Mouse (Mus musculus): ENCODE results near the gene Eps8l2.

Gene Eps8l2

DNA sequence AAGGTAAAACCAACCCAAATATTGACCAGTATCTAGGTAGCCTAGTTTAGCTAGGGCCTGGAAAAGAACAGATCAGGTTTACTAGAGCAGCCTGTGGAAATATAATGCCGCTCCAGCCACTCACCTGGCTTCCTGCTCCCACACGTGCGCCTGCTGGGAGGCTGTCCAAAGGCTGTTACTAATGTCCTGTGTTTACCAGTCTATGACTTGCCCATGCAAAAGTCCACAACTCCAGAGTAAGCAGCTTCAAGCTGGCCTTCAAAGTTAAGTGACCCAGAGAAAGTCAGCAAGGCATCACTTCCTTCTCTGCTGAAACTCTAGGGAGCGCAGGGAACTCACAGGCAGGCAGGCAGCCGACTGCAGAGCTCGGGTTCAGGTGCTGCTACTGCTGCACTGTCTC lies 6.7 kb upstream of the Eps8l2 start:
- peak; percentile 67 for DNase-seq

GRCm38 (mm10) chr7:141335044-141335579 lies 3.6 kb upstream of the Eps8l2 start:
- no peak for DNase-seq

GRCm38 (mm10) chr7:141335682-141336081 lies 3.0 kb upstream of the Eps8l2 start:
- DNase-seq, result no peak

GRCm38 (mm10) chr7:141336296-141336695 lies 2.4 kb upstream of the Eps8l2 start:
- no peak for DNase-seq

DNA sequence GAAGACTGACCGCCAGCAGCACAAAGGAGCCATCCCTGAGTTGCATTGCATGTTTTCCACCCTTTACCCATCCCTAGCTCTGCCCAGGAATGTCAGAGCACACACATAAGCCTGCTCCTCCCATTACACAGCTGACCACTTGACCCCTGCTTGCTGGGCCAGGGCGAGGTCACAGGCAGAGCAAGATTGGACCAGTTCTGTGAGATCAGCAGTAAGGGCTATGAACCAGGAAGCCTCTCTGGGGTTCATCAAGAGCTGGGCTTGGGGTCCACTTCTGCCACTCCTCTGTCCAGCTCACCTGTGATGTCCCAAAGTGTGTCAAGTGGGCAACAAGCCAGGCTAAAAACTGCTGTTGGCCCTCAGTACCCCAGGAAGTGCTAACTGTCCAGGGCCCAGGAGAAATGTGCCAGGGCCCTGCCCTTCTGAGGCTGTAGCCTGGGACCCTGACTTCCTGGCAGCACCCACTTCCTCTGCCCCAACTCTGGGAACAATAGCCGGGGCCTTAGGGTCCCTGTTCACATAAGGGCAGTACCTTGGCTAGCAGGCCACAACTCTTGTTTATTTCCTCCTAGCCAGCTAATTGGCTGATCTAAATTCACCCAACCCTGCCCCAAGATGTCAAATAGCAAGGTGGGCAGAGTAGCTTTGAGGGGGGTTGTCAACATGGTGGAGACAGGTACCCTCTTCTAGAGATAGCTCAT lies 814 bp upstream of the Eps8l2 start:
- peak; percentile 55 for DNase-seq

DNA sequence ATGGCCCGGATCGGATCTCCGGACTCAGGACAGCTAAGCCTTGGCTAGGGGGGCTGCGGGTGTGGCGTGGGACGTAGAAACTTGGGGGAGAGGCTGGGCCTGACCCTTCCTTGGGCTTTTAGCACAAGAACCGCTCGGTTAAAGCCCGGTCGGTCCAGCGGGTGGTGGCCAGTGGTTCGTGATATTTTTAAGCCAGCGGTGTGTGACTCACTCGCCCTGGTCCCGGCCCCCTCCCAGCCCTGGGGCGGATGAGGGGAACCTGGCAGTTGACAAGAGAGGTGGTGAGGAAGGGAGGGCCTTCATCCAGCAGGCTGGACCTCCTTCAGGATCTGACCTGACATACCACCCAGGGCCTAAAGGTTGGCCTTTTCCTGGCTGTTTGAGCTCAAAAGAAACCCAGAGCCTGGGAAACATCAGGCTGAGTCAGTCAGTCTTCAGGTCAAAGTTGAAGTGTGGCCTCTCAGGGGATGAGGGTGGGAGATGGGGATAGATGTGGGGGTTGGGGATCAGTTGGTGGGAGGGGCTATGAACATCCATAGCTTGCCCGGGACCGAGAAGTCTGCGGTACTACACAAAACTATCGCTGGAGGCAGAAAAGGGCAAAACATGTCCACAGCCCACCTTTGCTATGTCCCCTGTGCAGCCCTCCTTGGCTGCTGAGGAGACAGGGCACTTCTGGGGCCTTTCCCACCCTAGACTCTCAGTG lies 688 bp downstream of the Eps8l2 start:
- DNase-seq, result no peak

- no peak for DNase-seq
Observed at GRCm38 (mm10) chr7:141340023-141340422, 1.3 kb downstream of the Eps8l2 start.

GRCm38 (mm10) chr7:141340476-141340875 lies 1.8 kb downstream of the Eps8l2 start:
- peak; percentile 81 for DNase-seq

- DNase-seq, result peak; percentile 46
Observed at GRCm38 (mm10) chr7:141341689-141342226, 3.1 kb downstream of the Eps8l2 start.

DNA sequence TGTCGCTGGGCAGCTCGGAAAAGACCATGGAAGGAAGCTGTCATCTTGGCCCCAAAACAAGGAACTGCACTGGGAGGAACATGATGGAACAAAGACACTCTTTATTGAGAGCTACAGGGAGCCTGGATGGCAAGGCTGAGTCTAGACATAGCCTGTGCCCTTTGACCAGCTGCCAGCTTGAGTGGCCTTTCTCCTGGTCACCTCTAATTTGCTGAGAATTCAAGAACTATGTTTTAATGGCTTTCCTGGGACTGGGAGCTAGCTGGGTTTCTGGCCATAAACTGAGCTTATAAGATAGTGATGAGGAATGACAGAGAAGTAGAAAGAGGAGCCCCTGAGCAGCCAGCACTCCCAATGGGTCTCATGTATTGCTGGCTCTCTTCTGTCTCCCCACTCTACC lies 4.5 kb downstream of the Eps8l2 start:
- DNase-seq, result no peak

GRCm38 (mm10) chr7:141343696-141344095 lies 5.0 kb downstream of the Eps8l2 start:
- DNase-seq, result no peak

DNA sequence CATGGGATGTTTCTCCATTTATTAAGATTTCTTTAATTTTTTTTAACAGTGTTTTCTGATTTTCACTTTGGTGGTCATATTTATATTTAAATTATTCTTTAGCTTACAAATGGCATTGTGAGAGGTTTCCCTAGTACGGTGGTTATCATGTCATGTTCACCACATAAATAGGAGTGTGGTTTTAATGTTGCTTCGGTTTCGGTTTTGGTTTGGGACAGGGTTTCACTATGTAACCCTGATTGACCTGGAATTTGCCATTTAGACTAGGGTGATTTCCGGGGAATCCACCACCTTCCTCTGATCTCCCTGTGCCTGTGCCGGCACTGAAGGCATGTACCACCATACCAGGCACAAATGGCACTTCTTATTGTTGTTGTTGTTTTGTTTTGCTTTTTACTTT lies 6.1 kb downstream of the Eps8l2 start:
- no peak for DNase-seq

DNA sequence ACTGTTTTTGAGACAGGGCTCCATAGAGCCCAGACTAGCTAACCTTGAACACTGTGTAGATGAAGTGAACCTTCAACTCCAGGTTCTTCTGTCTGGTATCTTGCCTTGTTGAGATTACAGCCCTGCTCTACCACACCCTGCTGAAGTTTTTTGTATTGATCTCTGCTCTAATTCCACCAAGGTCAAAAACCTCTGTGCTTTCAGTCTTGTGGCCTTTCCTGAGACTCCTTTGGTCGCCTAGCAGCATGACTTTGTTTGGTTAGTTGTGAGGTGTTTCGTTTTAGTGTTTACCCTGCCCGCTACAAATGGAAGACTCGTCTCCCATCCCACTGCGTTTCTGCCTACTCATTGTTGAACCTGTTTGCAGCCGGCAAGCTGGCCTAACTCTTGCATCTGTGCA lies 12.4 kb downstream of the Eps8l2 start:
- peak; percentile 56 for DNase-seq

- DNase-seq, result no peak
Observed at GRCm38 (mm10) chr7:141355051-141355450, 16.4 kb downstream of the Eps8l2 start.

DNA sequence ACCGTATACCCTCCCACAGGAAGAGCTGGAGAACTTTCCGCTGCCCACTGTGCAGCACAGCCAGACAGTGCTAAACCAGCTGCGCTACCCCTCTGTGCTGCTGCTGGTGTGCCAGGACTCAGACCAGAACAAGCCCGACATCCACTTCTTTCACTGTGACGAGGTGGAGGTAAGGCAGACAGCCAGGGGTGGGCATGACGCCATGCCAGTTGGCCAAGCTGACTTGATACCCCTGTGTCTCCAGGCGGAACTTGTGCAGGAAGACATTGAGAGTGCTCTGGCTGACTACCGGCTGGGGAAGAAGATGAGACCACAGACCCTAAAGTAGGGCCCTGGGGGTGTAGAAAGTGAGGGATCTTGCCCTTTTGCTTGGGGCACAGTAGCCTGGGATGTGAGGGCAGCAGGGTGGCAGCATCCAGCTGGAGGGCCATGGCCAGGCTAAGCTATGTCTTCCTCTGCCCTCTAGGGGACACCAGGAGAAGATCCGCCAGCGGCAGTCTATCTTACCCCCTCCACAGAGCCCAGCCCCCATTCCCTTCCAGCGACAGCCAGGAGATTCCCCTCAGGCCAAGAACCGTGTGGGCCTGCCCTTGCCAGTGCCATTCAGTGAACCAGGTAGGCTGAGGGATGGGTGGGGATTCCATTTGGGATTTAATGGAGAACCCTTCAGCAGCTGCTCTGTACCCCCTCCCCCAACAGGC lies 17.1 kb downstream of the Eps8l2 start:
- DNase-seq, result no peak

GRCm38 (mm10) chr7:141356971-141357370 lies 18.3 kb downstream of the Eps8l2 start:
- DNase-seq, result no peak

GRCm38 (mm10) chr7:141361510-141361909 lies 22.8 kb downstream of the Eps8l2 start:
- peak; percentile 82 for DNase-seq

DNA sequence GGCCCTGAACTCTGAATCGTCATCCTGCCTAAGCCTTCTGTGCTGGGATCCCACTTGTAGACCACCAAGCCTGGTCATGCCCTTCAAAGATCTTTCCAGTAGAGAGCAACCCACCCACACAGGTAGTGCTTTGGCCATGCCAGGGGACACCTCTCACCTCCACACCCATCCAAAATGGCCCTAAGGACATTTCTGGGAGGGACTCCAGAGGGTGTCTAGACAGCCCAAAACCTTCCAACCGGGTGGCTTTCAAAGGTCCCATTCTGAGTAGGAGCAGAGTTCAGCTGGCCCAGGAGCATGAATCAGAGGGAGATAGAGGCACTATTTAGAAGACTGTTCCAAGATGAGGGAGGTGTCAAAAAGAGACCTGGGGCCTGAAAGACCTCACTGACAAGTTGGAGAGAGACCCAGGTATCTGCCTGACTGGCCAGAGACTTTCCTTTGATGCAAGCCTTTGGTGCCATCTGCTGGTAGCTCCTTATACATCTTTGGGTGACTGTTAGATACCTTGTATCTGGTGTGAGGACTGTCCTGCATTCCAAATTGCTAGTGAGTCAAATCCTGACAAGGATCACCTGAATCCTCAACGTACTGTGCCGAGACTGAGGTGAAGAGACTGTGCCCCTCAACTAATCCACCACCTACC lies 24.5 kb downstream of the Eps8l2 start:
- DNase-seq, result peak; percentile 92

DNA sequence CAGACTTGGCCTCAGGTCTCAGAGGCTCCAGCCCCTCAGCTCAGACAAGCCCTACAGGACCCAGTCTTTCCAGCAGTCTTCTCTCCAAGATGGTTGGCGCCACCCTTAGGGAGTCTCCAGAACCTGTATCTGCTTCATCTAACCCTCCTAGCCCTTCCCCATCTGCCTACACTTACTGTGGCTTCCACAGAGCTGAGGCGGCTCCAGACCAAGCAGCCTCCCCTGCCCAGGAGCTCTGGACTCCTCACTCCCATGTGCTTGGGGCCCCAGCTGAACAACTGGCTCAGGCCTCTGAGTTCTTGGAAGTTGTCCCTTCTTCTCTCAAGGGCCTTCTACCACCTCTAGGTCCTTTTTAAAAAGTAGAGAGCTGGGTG lies 25.1 kb downstream of the Eps8l2 start:
- DNase-seq, result no peak

DNA sequence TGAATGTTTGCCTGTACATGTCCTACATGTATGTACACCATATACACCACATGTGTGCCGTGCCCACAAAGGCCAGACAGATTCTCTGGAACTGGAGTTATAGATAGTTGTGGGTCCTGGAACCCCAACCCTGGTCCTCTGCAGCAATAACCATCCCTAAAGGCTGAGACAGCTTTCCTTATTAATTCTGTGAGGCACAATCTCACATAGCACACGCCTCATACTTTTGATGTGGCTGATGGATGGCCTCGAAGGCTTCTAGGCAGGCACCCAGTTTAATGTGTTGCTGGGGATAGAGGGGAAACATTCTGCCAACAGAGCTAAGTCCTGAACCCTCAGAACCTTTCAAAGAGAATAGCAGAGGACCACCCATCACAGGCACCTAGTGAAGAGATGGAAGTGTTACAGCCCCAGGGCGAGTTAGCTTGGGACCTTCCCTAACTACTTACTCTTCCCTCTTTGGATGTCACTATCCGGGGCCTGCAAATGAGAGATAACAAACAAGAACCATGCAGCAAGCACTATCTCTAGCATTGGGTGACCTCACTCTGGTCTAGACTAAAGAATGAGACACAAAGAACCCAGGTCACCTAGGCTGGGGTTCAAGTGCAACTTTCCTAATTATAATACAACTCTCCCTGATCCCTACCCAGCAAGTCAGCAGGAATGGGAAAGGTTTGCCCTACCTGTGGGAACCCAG lies 25.8 kb downstream of the Eps8l2 start:
- no peak for DNase-seq

DNA sequence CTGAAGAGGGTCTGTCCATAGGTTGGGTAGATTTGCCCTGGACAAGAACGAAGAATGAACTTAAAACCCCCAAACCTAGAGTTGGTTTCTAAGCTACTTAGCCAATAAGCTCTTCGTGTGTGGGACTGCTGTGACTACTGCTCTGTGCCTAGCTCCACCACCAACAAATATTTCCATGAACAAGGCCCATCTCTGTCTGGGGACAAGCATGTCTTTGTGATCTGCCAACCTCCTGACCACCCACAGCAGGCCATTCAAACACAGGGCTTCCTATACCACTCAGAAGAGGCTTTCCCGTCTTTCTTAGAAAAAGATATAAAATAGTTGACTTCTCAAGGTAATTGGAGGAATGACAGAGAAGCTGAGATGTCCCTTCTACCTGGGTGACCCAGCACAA lies 26.4 kb downstream of the Eps8l2 start:
- no peak for DNase-seq

DNA sequence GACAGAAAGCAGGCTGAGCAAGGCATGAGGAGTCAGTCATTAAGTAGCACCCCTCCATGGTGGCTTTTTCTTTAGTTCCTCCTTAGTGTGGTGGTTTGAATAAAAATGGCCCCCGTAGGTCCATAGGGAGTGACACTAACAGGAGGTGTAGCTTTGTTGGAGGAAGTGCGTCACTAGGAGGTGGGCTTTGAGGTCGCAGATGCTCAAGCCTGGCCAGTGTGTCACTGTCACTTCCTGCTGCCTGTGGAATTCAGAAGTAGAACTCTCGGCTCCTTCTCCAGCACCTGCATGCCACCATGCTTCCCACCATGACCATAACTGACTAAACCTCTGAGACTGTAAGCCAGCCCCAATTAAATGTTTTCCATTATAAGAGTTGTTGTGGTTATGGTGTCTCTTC lies 28.7 kb downstream of the Eps8l2 start:
- DNase-seq, result no peak
